23 mouse cellular contexts compared by ENCODE assay signal in genomic region chr9:86986703-86987296, GRCm38 (mm10). TPM values are rescaled to one million over a fixed set of nuclear protein-coding genes. Genes with fewer than 3 reads are reported as not detected.
DNase-seq lines count a peak whose midpoint lies in the region; ATAC-seq and TF ChIP-seq lines count a peak whose summit lies in the region.
"Had no signal": no experiment of that assay in that cellular context is flagged by ENCODE, and none has a peak within 500 bp of the region (broad histone marks: within the 10 kb centered on the region; RNA-seq: fewer than 3 reads in every experiment).

No protein-coding gene starts in this region.

- no peaks in the 10 kb centered on the region for H3K27me3 ChIP-seq in kidney, postnatal 0 days (ENCODE audit: insufficient read depth, low read length)
- H3K27me3 ChIP-seq: heart, embryonic 12.5 days; hindbrain, embryonic 15.5 days; limb, embryonic 13.5 days; liver, embryonic 13.5 days; midbrain, embryonic 13.5 days; stomach, embryonic 15.5 days had no signal

- no peak for TF ChIP-seq CTCF in kidney, postnatal 0 days (IDR thresholded peaks at IDR 0.05; ENCODE audit: low read depth)

- H3K4me1 ChIP-seq in kidney, postnatal 0 days (replicated peaks; ENCODE audit: insufficient read depth, low read length), result no peaks in the 10 kb centered on the region
- H3K4me1 ChIP-seq: hindbrain, embryonic 15.5 days; liver, embryonic 13.5 days; midbrain, embryonic 13.5 days; stomach, embryonic 15.5 days had no signal

- WGBS in kidney, postnatal 0 days, result 18% methylated on average over 7 of the region's 7 CpGs

- no peaks in the 10 kb centered on the region for H3K36me3 ChIP-seq in kidney, postnatal 0 days (ENCODE audit: insufficient read depth, low read length)
- H3K36me3 ChIP-seq: heart, embryonic 12.5 days; hindbrain, embryonic 15.5 days; limb, embryonic 13.5 days; liver, embryonic 13.5 days; midbrain, embryonic 13.5 days; stomach, embryonic 15.5 days had no signal

- no peak overlapping the region for H3K4me3 ChIP-seq in kidney, postnatal 0 days (replicated peaks; ENCODE audit: low read depth, low read length)
- H3K4me3 ChIP-seq: gastrocnemius, adult 2 months; heart, embryonic 12.5 days; hindbrain, embryonic 15.5 days; limb, embryonic 13.5 days; liver, embryonic 13.5 days; midbrain, embryonic 13.5 days; stomach, embryonic 15.5 days had no signal

- H3K9me3 ChIP-seq in kidney, postnatal 0 days (replicated peaks; ENCODE audit: low read length), result no peaks in the 10 kb centered on the region
- H3K9me3 ChIP-seq: heart, embryonic 12.5 days; hindbrain, embryonic 15.5 days; limb, embryonic 13.5 days; liver, embryonic 13.5 days; midbrain, embryonic 13.5 days; stomach, embryonic 15.5 days had no signal

- peak; percentile 86 for DNase-seq in kidney, postnatal 0 days (ENCODE audit: low spot score)
- DNase-seq in kidney, postnatal 4 days, result no peak
- peak; percentile 12 for DNase-seq in retina, embryonic 14.5 days (ENCODE audit: low spot score)
- DNase-seq in retina, postnatal 1 day, result no peak
- peak; percentile 81 for DNase-seq in forelimb bud, embryonic 11.5 days (ENCODE audit: low read depth, low spot score)
- no peak for DNase-seq in adrenal gland, adult (ENCODE audit: inconsistent age in 2 of 2, low spot score in 1 of 2)
- no peak for DNase-seq in heart, adult 18-20 months
- DNase-seq: adrenal gland, adult 2 months; cerebellum, adult 9-10 months; gastrocnemius, adult 2 months; heart, postnatal 14 days; liver, embryonic 13.5 days; thymus, adult 18-20 months had no signal

- ATAC-seq in kidney, postnatal 0 days (replicated peaks; ENCODE audit: low FRiP score, low read depth), result peak; percentile 65
- ATAC-seq: intestine, postnatal 0 days; midbrain, embryonic 13.5 days had no signal

- no peak overlapping the region for H3K9ac ChIP-seq in kidney, postnatal 0 days (ENCODE audit: low read depth, low read length)
- H3K9ac ChIP-seq: heart, embryonic 12.5 days; hindbrain, embryonic 15.5 days; limb, embryonic 13.5 days; liver, embryonic 13.5 days; midbrain, embryonic 13.5 days; stomach, embryonic 15.5 days had no signal

- no peak overlapping the region for H3K27ac ChIP-seq in kidney, postnatal 0 days
- H3K27ac ChIP-seq: gastrocnemius, adult 2 months; hindbrain, embryonic 15.5 days; limb, embryonic 13.5 days; liver, embryonic 13.5 days; midbrain, embryonic 13.5 days; stomach, embryonic 15.5 days had no signal

- H3K4me2 ChIP-seq in kidney, postnatal 0 days (ENCODE audit: low read length), result no peak overlapping the region
- H3K4me2 ChIP-seq: heart, embryonic 12.5 days; hindbrain, embryonic 15.5 days; limb, embryonic 13.5 days; liver, embryonic 13.5 days; midbrain, embryonic 13.5 days; stomach, embryonic 15.5 days had no signal

RNA-seq across cellular contexts. Expression of gene Ripply2, which starts 28.5 kb away (rescaled TPM):
- 6.5 and 7.2 TPM in 2 replicates for polyA plus RNA-seq in kidney, postnatal 0 days (2015; fragmentation: Nextera tagmentation; extraction: Ambion mirVana)
- total RNA-seq in heart, adult 18-20 months (2021), result not detected
- total RNA-seq: common myeloid progenitor, adult 5-6 weeks; gastrocnemius, adult 2 months; heart, postnatal 14 days had no signal
- polyA plus RNA-seq: C2C12; gonadal fat pad, adult 2 months; intestine, postnatal 0 days; large intestine, adult 2 months; limb, embryonic 13.5 days; liver, embryonic 13.5 days had no signal

RNA-seq across cellular contexts. Expression of gene Cyb5r4, which starts 35.0 kb away (rescaled TPM):
- 79.2 and 79.3 TPM in 2 replicates for polyA plus RNA-seq in kidney, postnatal 0 days (2015; fragmentation: Nextera tagmentation; extraction: Ambion mirVana)
- 10 to 100 TPM; 30.5 to 31.0 TPM for total RNA-seq in heart, adult 18-20 months (2021)

Comparison
In these comparisons a context has a peak if more than half of its experiments do, and no peak if none do; other contexts are left out.
1. DNase-seq: peak in kidney, postnatal 0 days (single experiment), retina, embryonic 14.5 days (single experiment) and forelimb bud, embryonic 11.5 days (single experiment); none in kidney, postnatal 4 days (0 of 2), retina, postnatal 1 day (single experiment), adrenal gland, adult (0 of 2) and heart, adult 18-20 months (0 of 2).